Mouse (Mus musculus): ENCODE measurements around the gene Hemk1.

GRCm38 (mm10) chr9:107278126-107278525 lies 60.0 kb downstream of the Hemk1 start:
- TF ChIP-seq EP300 (IDR thresholded peaks at IDR 0.05; ENCODE audit: low read depth) (no peak), CTCF (IDR thresholded peaks at IDR 0.05; ENCODE audit: low read depth) (peak; percentile 34)
